Mouse (Mus musculus) right cerebral cortex, adult 2 months (tissue): ENCODE results near the gene Sema4b.

Experiments used
- DNase-seq, 2 experiments: peaks; one replicate each; pipeline ENCODE4 v3.0.0; 2021 to 2022; ENCODE audit warnings: low spot score in 2 of 2

Sema4b gene

GRCm38 (mm10) chr7:80177438-80177837 lies 9.2 kb upstream of the Sema4b start:
- no peak for DNase-seq

GRCm38 (mm10) chr7:80178037-80178729 lies 8.5 kb upstream of the Sema4b start:
- DNase-seq, result no peak

GRCm38 (mm10) chr7:80179327-80179726 lies 7.3 kb upstream of the Sema4b start:
- no peak for DNase-seq

GRCm38 (mm10) chr7:80179790-80180189 lies 6.9 kb upstream of the Sema4b start:
- no peak for DNase-seq

- no peak for DNase-seq
Observed at GRCm38 (mm10) chr7:80180202-80180601, 6.4 kb upstream of the Sema4b start.

- DNase-seq, result no peak
Observed at GRCm38 (mm10) chr7:80181078-80181477, 5.6 kb upstream of the Sema4b start.

GRCm38 (mm10) chr7:80182139-80182538 lies 4.5 kb upstream of the Sema4b start:
- DNase-seq, result no peak

- no peak for DNase-seq
Observed at GRCm38 (mm10) chr7:80183466-80183865, 3.2 kb upstream of the Sema4b start.

- no peak for DNase-seq
Observed at GRCm38 (mm10) chr7:80183969-80184368, 2.7 kb upstream of the Sema4b start.

GRCm38 (mm10) chr7:80184551-80184950 lies 2.1 kb upstream of the Sema4b start:
- no peak for DNase-seq

GRCm38 (mm10) chr7:80184968-80185367 lies 1.7 kb upstream of the Sema4b start:
- no peak for DNase-seq

- DNase-seq, result no peak
Observed at GRCm38 (mm10) chr7:80186021-80186420, 620 bp upstream of the Sema4b start.

GRCm38 (mm10) chr7:80187501-80187900 lies 860 bp downstream of the Sema4b start:
- no peak for DNase-seq

GRCm38 (mm10) chr7:80188579-80189125 lies 2.0 kb downstream of the Sema4b start:
- DNase-seq, result no peak

GRCm38 (mm10) chr7:80189147-80189933 lies 2.7 kb downstream of the Sema4b start:
- DNase-seq, result no peak

- DNase-seq, result no peak
Observed at GRCm38 (mm10) chr7:80191455-80191854, 4.8 kb downstream of the Sema4b start.

GRCm38 (mm10) chr7:80192226-80193061 lies 5.8 kb downstream of the Sema4b start:
- peak; percentile 46 to 63 for DNase-seq

- no peak for DNase-seq
Observed at GRCm38 (mm10) chr7:80193941-80194739, 7.5 kb downstream of the Sema4b start.

- DNase-seq, result no peak
Observed at GRCm38 (mm10) chr7:80195146-80195545, 8.5 kb downstream of the Sema4b start.

GRCm38 (mm10) chr7:80195576-80196263 lies 9.1 kb downstream of the Sema4b start:
- no peak for DNase-seq

GRCm38 (mm10) chr7:80197371-80197770 lies 10.7 kb downstream of the Sema4b start:
- DNase-seq, result no peak
